Mouse (Mus musculus): ENCODE data around the gene Zcwpw1.
"Not testable (repeated sequence)": the region's sequence is repeated elsewhere in the genome, so short reads cannot be mapped to it uniquely, and the experiment has no call there.

The Zcwpw1 gene

DNA sequence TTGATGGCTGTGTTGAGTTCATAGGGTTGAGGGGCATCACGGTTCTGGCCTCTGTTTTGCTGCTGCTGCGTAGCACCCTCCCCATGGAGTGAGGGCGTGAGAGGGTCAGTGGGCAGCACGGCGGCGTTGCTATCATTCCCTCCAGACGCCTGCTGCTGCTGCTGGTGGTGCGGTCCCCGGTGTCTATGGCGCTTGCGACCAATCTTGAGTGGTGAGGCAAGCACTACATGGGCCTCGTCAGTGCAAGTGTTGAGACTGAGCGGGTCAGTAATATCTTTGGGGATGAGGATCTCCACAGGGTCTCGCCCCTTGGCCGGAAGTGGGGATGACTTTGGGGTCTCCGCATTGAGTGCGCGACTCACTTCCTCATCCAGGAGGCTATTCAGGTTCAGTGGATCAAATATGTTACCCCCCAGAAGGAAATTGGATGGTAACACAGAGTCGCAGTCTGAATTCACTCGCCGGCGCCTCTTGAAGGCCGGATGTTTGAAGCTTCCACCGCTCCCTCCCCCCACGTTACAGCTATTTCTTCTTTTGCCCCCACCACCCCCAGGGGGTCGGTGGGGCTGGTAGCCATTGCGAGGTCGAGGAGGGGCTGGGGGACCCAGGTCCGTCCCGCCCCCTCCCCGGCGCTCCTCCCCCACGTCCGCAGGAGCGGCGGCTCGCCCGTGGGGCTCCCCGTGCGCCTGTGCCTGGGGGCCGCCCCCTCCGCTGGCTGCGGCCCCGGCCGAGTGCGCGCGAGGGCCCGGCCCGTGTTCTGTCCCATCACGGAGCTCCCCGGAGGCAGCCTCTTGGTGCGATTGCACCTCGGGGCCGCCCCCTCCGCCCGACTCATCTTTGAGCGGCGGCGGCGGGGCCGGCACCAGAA is 2.2 kb upstream of the Zcwpw1 start:
- DNase-seq: no peak

DNA sequence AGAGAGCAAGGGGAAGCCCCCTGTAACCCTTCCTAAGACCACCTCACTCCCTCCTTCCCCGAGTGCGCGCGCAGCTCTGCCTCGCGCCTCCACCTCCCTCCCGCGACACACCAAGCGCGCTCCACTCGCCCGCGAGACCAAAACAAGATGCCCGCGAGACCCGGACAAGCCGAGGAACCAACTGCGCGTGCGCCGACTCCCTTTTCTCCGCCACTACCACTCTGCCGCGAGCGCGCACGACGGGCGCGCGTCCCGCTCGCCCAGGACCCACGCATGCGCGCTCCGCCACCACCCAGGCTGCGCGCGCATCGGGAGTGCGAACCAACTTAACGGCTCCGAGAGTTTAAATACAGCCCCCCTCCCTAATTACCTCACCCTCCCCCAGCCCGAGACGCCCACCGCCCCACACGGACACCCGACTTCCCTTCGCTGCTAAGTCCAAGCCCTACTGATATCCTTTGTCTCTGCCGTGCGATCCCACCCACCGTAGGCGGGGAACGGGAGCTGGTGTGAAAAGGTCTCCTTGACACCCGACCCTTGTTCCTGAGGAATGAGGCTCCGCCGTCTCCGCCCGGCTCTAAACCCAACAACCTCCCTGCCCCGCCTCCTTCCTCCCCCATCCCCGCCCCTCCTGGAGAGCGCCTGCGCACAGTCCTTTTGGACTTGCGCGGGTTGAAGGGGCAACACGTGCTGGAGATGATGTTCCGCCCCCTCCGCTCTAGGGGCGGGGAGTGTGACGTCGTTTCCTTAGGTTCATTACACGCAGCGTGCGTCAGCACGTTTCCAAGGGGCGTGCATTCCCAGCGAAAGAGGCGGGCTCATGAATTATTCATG is 1.3 kb upstream of the Zcwpw1 start:
- peak; percentile 98 for DNase-seq

DNA sequence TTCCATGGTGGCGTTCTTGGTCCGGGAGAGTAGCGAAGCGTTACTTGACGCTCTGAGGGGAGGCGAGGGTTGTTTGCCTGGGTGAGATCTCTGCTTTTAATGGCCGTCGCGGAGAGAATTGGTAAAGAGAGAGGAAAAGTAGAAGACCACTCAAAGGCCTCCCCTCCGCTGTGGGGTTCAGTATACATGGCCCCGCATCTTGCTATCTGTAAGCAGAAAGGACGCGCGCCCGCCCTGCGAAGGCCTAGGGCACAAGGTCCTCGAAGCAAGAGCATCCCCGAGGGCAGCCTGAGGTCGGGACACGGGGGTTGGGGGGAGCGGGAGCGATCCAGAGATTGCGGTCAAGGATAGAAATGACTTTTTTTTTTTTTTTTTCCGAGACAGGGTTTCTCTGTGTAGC is 573 bp downstream of the Zcwpw1 start:
- DNase-seq: peak; percentile 25

DNA sequence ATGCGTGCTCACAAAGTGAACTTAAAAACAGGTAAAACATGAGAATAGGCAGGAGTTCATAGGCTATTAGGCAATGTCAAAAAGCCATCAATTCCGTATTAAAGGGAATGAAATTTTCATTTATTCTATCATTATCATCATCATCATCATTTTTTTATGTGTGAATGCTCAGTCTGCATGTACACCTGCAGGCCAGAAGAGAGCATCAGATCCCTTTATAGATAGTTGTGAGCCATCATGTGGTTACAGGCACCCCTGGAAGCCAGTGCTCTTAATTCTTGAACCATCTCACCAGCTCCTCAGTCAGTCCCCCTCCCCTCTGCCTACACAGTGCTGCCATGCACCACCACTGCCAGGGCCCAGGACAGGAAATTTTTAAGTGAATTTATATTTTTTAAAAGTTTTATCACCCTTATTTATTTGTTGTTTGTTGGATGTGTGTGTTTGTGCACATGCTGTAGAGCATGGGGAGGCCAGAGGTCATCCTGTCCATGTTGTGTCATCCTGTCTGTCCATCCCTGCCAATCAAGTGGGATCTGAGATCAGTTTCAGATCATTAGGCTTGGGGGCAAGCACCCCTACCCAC is 1.4 kb downstream of the Zcwpw1 start:
- DNase-seq: no peak

DNA sequence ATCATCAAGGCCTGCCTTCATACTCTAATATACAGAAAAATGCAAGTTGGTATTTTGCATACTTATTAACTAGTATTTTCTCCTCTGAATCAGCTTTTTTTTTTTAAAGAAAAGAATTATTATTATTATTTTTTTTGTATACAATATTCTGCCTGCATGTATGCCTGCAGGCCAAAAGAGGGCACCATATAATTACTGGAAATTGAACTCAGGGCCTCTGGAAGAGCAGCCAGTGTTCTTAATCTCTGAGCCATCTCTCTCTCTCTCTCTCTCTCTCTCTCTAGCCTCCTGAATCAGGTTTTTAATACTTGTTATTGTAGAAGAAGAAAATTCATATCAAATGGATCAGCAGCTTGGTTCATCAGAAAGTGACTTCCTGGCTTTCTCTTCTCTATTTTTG is 4.0 kb downstream of the Zcwpw1 start:
- no peak for DNase-seq

DNA sequence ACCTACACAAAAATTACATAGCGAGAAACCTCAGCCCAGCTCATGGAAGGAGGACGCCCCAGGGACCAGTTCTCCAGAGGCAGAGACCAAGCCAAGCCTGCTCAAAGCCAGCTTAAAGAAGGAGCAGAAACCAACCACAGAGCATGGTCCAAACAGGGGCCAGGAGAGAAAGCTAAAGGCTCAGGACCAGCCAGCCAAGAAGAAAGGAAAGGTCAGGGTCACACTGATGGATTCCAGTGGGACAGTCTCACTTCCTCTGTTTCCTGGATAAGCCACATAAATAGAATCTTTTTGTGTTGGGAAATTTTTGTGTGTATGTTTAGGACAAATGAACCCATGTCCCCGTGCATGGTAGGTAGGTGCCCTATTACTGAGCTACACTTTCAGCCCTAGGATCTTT is 9.0 kb downstream of the Zcwpw1 start:
- no peak for DNase-seq

DNA sequence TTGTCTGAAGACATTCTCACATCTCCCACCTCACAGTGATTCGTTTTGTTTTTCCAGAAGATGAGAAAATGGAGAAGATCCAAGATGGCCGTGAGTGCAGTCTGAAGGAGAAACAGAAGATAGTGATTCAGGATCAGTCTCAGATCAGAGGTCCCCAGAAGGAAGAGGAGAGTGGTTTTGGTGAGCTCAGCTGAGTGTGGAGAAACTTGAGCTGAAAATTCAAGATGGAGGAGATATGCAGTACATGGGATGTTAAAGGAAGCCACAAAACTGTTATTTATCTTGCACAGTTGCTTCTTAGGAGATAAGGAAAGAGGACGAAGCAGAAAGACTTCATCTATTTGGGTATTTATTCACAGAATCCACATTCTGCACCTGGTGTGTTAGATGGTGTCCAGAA is 13.3 kb downstream of the Zcwpw1 start:
- DNase-seq: no peak

DNA sequence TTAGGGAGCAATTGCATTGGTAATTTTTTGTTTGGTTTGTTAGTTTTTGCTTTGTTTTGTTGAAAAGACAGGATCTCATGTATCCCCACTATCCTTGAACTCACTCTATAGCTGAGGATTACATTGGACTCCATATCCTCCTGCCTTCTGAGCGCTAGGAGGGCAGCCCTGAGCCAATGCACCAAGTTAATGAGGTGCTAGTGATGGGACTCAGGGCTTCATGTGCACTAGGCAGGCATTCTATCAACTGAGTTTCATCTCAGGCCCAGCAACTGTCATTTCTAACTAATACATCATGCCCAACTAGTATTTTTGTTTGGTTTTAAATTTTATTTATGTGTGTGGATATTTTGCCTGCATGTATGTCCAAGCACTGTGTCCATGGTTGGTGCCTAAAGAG is 18.6 kb downstream of the Zcwpw1 start:
- no peak for DNase-seq

DNA sequence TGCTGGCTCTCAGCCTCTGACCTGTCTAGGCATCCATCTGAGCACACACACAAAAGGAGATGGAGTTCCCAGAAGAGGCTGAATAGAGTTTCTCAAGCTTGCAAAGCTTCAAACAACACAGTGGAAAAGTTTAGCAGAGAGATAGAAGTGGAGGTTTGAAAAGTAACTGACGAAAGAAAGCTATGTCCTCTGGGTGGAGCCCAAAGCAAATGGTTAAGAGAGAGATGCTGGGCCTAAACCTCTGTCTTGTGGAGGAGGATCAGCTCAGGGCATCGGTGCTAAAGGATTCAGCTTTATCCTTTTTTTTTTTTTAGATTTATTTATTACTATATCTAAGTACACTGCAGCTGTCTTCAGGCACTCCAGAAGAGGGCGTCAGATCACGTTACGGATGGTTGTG is 20.7 kb downstream of the Zcwpw1 start:
- no peak for DNase-seq

DNA sequence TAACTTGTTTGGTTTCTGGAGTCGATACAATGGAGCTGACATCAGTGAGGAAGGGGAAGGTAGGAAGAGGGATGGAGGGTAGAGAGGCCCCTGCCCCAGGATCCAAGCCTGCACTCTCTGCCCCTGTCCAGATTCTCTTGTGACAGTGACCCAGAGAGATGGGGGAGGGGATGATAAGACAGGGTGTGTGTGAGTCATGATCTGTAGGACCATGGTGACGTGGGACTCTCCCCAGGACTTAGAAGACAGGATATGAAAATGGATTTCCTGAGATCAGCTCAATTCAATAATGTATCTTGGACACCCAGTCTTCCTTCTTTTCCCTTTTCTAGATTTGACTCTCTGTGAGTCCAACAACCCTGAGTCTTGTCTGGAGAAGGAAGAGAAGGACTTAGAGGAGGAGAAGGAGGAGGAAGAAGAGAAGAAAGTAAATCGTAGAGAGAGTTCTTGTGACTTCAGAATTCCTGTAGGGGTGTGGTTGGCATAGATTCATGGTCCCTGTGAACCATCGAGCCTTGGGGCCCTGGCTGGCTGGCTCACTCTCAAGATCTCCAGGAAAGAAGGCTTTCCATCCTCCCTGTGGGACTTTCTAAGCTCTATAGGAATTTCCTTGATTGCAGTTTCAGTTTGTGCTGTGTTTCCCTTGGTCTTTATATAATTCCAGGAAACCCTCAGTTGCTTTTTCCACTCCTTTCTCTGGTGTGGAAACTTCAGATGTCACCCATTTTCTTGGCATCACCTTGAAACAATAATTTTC is 30.0 kb downstream of the Zcwpw1 start:
- DNase-seq: no peak

DNA sequence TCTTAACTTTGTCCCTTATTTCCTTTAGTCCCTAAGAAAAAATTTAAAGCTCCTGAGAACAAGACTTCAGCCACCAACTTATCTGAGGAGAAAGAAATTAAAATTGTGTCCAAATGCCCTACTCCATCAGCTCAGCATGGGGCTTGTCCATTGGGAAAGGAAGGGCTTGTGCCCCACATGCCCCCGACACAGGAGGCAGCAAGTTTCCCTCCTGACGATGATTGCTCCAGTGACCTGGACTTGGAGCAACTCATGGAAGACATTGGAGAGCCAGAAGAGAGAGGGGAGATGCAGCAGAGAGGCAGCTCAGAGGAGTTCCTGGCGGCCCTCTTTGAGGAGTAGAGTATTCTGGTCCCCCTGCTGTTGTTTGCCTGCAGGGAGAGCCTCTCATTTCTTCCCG is 34.5 kb downstream of the Zcwpw1 start:
- DNase-seq: no peak

DNA sequence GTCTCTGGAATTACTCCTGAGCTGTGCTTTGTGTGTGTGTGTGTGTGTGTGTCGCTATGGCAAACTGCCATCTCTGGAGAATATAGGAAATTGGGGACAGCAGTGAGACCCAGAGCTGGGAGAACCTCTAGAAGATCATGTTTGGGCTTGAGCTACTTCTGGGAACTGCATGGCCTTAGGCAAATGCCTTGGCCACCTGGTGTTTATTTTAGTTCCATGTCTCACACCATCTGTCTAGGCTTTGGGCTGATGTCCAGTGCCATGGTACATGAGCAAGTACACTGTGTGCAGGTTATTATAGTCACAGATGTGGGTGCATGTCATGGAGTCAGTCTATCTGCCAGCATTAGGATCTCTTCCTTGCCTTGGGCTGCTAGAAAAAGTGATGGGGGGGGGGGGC is 35.0 kb downstream of the Zcwpw1 start:
- no peak for DNase-seq

DNA sequence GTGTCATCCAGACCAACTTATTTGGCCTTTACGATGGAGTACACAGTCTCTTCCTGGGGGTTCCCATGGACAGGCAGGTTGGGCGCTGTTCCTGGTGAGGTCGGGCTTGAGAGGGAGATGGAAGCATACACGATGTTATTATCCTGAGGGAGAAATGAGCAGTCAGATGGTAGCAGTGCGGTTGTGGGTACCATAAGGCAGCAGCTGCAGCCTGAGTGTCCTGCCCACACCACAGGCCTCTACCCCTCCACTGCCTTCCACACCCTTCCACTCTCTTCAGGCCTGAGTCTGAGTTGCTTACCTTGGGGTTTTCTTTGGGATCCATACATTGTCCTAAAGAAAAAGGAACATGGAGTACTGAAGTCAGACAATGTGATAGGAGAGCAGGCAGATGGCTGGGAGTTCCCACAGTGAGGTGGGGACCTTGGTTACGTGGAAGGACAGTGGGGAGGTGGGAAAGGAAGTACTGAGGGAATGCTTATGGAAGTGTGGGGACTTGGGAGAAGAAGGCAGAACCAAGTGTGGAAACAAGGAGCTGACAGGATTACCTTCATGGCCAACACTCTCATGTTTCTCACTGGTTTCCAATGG is 36.0 kb downstream of the Zcwpw1 start:
- no peak for DNase-seq

DNA sequence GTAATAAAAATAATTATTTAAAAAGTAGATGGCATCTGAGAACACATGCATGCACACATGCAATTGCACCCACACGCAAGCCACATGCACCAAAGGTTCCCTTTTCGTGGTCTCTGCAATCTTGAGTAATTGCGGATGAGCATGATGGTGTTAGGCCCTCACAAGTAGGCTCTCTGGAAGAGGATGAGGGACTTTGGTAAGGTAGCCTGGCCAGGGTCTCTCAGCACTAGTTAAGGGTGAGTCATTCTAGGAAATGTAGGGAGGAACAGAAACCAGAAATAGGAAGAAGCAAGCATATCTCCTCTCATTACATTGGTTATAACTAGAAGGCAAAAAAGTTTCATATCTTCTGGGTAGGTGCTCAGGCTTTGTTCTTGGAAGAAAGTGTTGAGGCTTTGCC is 37.4 kb downstream of the Zcwpw1 start:
- DNase-seq: no peak

DNA sequence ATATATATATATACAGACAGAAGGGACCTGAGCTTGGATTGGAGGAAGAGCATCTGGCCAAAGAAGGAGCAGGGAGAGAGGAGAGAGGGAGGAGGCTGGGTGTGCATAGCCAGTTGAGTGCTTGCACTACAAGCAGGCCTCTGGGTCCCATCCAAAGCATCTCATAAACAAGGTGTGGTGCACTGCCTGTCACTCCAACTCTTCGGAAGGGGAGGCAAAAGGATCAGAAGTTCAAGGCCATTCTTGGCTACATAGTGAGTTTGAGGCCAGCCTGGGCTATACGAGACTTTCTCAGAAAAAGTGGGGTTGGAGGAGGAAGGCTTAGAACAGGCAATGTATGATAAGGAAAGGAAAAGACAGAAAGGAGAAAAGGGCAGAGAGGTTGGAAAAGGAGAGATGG is 38.4 kb downstream of the Zcwpw1 start:
- no peak for DNase-seq

DNA sequence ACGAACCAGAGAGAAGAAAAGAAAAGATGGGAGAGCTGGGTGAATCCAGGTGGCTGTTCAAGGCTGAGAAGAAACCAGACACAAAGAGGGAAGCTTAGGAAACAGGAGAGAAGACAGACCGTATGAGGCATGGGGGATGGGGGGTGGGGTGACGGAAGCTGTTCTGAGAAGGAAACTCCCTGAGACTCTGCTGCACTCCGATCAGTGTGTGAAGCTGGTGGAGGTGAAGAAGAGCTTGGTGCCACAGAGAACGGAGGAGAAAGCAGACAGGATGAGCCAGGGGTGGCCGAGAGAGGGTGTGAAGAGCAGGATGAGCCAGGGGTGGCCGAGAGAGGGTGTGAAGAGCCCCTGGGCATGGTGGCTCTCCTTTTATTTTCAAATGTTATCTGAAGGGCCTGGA is 38.8 kb downstream of the Zcwpw1 start:
- no peak for DNase-seq

DNA sequence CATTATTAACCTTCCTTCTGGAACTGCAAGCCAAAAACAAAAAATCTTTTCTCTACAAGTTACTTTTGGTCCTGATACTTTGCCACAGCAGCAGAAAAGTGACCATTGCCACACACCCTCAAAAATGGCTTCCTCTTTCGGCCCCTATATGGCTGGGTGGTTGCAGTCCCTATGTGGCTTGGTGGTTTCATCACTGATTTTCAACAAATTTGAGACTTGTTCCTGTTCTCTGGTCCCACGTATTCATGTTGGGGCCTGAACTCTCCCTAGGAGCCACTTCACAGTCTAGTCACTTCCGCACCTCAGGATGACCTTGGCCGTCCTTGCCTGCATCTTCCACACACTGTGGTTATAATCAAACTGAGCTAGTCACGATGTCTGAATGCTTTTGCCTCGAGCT is 41.1 kb downstream of the Zcwpw1 start:
- no peak for DNase-seq

DNA sequence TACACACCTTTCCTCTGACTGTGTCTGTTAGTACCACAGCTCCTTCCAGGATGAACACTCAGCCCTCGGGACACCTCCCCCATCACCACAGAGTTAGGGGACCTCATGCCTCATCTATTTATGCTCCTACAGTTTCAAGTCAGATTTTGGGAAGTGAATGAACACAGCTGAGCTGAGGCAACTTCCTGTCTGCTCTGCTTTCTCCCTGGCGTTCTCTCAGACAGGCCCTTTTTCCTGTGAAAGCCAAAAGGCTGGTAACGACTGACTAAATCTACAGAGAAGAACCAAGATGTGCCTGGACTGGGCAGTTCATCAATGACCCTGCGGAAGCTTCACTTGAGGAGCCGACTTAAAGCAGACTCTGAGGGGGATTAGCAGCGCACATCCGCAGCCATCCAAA is 42.6 kb downstream of the Zcwpw1 start:
- DNase-seq: no peak

DNA sequence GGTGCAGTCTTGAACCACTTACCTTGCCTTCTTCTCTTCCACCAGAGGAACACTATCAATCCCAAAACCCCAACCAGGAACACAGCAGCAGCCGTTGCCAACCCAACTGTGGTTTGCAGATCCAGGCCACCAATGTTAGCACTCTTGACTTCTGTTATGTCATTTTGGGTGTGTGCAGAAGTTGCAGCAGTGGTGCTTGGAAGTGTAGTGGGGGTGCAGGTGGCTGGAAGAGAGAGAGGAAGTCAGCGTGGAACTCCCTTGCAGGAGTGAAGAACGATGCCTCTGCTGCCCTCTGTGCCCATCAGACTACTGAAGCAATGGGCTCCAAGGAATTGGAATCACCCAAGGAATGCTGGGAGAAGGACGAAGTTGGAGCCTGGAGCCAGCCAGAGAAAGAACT is 43.5 kb downstream of the Zcwpw1 start:
- no peak for DNase-seq

DNA sequence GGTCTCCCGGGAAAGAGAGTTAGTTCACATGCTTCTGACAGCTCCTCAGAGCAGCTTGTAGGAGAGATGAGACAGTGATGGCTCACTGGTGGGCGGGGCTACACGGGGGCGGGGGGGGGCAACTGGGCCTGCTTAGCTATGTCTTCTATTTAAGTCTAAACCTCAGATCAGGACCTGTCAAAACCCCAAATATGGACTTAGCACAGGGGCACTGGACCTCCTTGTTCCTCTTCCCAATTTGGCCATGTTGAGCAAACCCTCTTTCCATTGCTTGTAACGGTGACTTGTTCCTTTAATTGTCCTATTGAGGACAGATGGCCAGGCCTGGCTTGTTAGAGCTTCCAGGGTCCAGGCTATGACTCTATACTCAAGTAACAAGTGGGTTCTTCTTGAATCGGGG is 43.9 kb downstream of the Zcwpw1 start:
- DNase-seq: no peak

DNA sequence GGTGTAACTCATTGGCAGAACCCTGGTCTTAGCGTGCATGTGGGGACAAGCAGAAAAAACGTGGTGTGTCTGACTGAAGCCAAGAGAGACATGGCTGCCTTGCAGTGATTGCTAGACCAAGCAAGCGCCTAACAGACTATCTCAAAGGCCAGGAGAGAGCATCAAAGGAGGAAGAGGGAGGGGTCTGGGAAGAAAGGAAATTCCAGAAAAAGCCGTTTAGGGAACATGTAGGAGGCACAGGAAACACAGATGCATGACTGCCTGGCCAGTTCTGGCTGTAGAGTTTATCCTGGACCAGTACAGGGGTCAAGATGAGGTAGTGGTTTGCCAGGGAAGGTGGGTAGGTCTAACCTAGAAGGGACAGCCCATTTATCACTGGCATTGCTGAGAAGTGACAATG is 45.9 kb downstream of the Zcwpw1 start:
- DNase-seq: no peak

DNA sequence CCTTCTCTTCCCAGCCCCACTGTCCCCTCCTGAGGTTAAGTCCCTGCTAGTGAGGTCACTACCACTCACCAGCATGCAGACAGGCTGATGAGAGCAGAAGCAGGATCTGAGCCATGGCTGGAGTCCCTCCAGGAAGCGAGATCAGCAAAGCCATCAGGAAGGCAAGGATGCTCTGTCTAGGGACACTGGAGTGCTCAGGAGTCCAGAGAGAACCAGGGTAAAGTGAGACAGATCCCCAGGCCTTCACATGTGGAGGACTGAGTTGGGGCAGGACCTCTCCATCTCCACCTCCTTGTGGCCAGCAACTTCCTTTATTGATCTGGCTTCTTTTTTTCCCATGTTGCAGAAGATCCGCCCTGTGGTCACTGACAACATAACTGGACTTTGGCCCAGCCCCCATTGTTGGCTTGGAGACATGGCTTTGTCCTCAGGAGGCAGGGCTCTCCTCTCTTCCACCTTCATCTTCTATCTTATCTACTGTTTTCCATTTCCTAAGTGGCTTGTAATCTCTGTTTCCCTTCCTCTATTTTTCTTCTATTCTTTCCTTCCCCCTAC is 48.4 kb downstream of the Zcwpw1 start, which contains the start of gene Pilra:
Gene Pilra (minus strand): TSS at position 316 of the 555 bp plus-strand sequence.
- DNase-seq: not testable (repeated sequence)

Measured in thymus, postnatal 25 days (tissue).